Mouse (Mus musculus): Measurements from ENCODE around the gene Tbx19. TPM values are rescaled to one million over a fixed set of nuclear protein-coding genes. Genes with fewer than 3 reads are reported as not detected.

The Tbx19 gene
- not detected for total RNA-seq (2021)
- long read RNA-seq = 0 reads

DNA sequence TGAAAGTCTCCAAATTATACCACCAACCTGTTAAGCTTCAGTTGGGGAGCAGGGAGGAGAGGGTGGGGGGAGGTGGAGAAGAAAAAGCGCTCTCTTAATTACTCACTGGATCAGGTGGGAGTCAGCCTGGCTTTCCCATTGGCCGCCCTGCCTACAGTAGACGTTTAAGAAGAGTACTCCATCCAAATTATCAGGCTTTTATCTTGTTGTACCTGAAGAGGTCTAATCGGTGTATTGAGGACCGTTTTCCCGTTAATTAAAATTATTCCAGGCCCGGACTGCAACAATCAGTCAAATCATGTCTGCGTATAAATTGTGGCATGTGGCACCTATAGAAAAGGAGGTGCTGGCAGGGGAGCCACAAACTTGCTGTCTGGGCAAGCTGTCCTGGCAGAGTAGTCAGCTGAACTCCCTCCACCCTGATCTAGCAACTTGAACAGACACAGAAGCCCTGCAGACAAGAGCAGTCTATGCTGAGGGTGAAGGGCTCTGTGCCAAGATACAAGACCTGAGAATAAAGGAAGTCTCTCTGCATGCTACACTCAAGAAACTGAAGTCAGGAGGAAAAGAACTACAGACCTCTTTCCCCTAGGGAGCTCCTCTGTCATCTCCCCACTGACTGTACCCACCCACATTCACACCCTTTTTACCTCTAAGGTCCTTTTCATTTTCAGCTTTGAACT lies at the start of gene Tbx19:
TSS of gene Tbx19 (minus strand) at position 51 of the 683 bp plus-strand sequence.
- DNase-seq (ENCODE audit: low spot score in 2 of 2) = no peak

DNA sequence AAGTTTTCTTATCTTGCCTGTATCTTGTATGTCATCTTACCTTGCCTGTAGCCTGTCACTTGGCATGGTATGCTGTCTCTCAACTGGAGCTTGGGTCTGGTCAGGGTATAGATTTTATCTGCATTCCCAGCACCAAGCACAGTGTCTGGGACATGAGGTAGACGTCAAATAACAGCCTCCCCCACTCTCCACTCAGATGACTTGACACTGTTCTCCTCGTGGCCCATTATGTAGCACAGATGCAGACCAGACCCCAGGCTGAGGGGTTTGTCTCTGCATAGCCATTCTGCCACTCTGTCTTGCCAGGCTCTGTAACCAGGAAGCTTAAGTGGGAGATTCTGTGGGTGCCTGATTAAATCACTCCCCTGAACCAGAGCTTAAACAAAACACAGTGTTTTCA lies 45.0 kb upstream of the Tbx19 start:
- no peak for DNase-seq (ENCODE audit: low spot score in 2 of 2)

DNA sequence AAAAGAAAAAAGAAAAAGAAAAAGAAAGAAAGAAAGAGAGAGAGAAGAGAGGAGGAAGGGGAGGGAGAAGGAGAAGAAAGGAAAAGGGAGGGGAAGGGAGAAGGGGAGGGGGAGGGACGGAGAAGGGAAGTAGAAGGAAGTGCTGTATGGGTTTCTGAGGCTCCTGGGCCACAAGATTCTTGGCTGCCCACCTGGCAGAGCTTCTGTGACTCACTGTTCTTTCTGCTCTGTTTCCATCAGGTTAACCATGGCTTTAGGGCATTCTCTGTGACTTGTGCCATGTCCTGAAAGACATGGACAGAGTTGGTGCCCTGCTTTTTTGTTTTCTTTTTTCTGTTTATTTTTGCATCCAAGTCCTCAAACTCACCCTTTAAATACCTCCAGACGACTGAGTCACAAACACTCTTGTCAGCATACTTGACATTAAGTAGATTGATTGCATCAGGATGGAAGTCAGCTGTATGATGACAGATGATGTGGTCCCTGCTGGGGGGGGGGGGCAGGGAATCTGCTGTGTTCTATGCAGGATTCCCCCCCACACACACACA lies 43.0 kb upstream of the Tbx19 start:
- no peak for DNase-seq (ENCODE audit: low spot score in 2 of 2)

DNA sequence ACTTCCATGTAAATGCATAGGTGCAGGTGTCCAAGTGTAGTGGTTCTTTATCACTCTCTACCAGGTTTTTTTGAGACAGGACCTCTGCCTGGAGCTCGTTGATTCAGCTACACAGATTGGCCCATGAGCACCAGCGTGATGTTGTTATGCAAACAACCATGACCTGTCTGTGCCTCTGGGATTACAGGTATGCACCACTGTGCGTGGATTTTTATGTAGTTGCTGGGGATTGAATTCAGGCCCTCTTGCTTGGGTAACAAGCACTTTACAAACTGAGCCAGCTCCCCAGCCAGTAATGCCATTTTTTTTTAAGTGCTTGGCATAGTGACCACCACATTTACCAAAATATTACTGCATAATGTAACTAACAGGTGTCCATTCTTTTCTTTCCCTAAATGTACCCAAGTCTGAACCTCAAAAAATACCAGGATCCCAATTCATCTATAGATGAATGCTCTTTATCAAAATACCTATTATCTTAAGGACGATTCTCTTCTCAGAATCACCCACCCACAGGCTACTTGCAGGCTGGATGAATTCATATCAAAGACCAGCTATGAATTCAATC lies 41.0 kb upstream of the Tbx19 start:
- DNase-seq (ENCODE audit: low spot score in 2 of 2) = no peak

DNA sequence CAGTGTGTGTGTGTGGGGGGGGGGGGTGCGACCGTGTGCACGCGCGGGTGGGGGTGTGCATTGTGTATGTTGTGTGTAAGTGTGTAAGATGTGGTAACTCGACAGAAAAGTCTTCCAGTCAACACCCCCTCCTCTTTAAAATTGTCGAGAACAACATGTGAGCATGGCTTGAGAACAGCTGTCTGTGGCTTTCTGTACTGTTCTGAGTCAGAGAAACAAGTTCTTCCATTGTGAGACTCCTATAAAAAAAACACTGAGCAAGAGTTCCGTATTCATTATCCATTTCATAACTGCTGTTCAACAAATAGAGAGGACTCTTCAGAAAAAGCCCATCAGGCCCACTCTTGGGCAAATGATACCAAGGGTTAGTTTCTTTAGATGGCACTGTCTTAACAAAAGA lies 40.2 kb upstream of the Tbx19 start:
- DNase-seq (ENCODE audit: low spot score in 2 of 2) = no peak

- no peak for DNase-seq (ENCODE audit: low spot score in 2 of 2)
Observed at GRCm38 (mm10) chr1:165199639-165200038, 39.1 kb upstream of the Tbx19 start.

DNA sequence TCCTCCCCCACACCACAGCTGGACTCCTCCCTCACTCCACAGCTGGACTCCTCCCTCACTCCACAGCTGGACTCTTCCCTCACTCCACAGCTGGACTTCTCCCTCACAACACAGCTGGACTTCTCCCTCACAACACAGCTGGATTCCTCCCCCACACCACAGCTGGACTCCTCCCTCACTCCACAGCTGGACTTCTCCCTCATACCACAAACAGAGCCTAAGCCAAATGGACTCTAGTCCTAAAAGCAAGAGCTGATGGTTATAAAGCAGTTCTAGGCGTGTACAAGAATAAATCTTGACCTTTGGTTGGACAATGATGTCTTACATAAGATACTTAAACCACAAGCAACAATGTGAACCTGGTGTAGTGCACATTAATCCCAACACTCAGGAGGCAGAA lies 38.4 kb upstream of the Tbx19 start:
- no peak for DNase-seq (ENCODE audit: low spot score in 2 of 2)

GRCm38 (mm10) chr1:165197875-165198274 lies 37.3 kb upstream of the Tbx19 start:
- no peak for DNase-seq (ENCODE audit: low spot score in 2 of 2)

- DNase-seq (ENCODE audit: low spot score in 2 of 2) = no peak
Observed at GRCm38 (mm10) chr1:165195396-165195960, 34.9 kb upstream of the Tbx19 start.

GRCm38 (mm10) chr1:165194662-165195013 lies 34.1 kb upstream of the Tbx19 start:
- DNase-seq (ENCODE audit: low spot score in 2 of 2) = no peak

DNA sequence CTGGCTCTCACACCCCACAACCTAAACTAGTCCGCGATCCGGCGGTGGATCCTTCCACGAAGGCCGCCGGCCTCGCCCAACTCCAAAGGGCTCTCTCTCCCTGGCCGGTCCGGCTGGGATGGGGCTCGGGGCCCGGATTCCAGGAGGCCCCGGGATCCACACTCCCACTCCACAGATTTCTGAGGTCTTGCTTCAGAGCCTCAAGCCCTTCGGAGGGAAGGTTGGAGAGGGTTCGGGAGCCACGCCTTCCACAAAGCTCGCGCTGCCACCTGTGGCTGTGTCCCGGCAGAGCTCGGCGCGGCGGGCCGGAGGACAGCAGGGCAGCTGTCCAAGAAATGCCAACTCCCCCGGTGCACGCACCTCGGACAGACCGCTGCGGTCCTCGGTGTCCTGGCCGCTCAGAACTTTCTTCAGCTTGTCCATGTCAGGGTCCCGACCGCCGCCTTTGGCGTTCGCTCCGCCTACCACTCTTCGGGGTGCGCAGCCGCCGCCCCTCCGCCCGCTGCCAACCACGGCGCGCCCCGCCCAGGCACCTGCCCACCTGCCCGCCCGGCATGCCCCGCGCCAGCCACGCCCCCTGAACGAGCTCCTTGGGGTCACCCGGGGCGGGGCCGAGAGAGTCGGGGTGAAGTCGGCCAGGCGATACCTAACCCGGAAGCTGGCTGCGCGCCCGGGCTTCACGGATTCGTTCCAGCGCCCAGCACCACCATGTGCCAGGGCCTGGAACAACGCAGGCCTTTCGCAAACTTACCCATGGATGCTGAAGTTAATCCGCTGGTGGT lies 33.5 kb upstream of the Tbx19 start, which contains the start of gene Sft2d2:
TSS of gene Sft2d2 (minus strand) at position 559 of the 782 bp plus-strand sequence.
- DNase-seq (ENCODE audit: low spot score in 2 of 2) = peak; percentile 73 to 82

DNA sequence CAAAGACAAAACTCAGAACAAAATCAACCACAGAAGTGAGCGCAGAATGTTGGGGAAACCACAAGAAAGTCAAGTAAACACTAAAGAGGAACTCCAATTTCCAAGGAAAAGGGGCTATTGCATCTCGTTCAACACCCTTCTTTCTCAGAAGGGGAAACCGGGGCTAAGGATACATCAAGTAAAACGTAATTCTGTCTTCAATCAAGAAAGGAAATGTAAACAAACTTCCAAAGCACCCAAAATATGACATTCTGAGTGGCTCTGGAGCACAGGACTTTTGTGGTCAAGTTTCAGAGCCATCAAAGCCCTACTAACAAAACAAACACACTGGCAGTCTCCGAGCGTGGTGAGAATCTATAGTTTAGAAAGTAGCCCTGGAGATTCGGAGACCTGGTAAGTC lies 32.9 kb upstream of the Tbx19 start:
- DNase-seq (ENCODE audit: low spot score in 2 of 2) = no peak

GRCm38 (mm10) chr1:165192714-165193264 lies 32.2 kb upstream of the Tbx19 start:
- DNase-seq (ENCODE audit: low spot score in 2 of 2) = no peak

DNA sequence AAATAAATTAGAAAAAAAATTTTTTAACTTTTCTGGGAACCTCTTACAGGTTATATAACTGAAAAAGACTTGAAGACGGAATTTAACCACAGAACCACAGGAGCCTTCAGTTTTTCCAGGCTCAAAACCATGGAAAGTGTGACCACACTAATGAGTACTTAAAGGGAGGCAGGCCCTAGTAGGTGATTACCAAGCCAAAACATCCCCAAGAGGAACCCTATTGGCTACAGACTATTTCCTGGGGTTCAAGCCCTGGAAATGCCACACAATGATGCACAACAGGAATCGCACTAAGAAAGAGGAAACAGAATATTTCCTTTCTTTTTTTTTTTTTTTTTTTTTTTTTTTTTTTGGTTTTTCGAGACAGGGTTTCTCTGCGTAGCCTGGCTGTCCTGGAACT lies 31.5 kb upstream of the Tbx19 start:
- DNase-seq (ENCODE audit: low spot score in 2 of 2) = no peak

- DNase-seq (ENCODE audit: low spot score in 2 of 2) = no peak
Observed at GRCm38 (mm10) chr1:165191611-165192010, 31.0 kb upstream of the Tbx19 start.

GRCm38 (mm10) chr1:165190571-165191273 lies 30.1 kb upstream of the Tbx19 start:
- no peak for DNase-seq (ENCODE audit: low spot score in 2 of 2)

DNA sequence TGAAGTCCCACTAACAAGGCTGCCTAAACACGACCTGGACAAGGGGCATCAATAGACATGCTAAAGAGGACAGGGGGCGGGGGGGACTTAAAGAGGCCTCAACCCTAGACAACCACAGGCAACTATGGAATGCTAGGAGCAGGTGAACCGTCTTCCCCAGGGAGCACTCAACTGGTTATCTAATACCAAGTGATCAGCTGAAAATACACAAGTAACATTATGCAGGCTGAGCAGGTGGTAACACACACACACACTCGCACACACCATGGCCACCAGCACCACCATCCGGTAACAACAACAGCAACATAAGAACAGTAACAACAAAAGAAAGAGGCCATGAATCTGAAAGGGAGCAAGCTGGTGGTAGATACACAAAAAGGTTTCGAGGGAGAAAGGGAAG lies 29.5 kb upstream of the Tbx19 start:
- no peak for DNase-seq (ENCODE audit: low spot score in 2 of 2)

- DNase-seq (ENCODE audit: low spot score in 2 of 2) = no peak
Observed at GRCm38 (mm10) chr1:165188806-165189580, 28.4 kb upstream of the Tbx19 start.

DNA sequence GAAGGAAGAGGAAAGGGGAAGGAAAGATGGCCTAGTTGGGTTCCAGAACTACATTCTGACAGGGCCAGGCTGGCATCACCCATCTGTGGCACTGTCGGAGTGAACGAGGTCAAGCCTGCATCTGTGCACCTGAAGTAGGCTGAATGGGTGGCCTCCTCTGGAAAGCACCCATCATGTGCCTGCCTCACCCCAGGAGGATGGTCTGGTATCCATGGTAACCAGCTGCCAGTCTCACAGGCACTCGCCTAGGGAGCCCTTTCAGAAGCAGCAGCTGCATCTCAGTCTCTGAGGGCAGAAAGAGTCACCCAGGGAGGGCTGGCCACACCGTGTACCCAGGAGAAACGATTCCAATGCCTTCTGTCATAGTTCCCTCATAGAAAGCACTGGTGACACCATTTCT lies 26.8 kb upstream of the Tbx19 start:
- no peak for DNase-seq (ENCODE audit: low spot score in 2 of 2)

DNA sequence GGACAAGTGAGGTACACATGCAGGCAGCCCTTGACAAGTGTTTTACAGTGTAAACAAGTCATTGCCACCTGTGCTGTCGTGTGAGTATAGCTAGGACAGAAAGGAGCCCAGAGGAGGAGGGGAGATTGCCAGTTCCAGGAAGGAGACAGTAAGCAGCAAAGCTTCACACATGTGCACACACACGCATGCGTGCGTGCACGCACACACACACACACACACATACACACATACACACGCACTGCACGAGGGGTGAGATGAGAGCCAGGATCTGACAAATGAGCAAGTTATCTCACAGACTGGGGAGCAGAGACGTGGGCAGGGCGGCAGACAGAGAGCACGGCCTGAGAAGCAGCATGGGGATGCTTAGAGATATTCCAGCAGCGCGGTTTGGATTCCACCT lies 25.9 kb upstream of the Tbx19 start:
- DNase-seq (ENCODE audit: low spot score in 2 of 2) = no peak

Measured in layer of hippocampus, postnatal 10 days (tissue).